Mouse (Mus musculus): ENCODE measurements around the gene Shank2.

- TF ChIP-seq EP300 (IDR thresholded peaks at IDR 0.05; ENCODE audit: low read length) (no peak), MEF2A (IDR thresholded peaks at IDR 0.05; ENCODE audit: borderline replicate concordance, low read depth, low read length) (no peak)
Measured at GRCm38 (mm10) chr7:144291478-144291877, 289.8 kb downstream of the Shank2 start.
